Mouse (Mus musculus) frontal cortex, adult (tissue): ENCODE results near the gene Ets2.
"Not testable (repeated sequence)": the region's sequence is repeated elsewhere in the genome, so short reads cannot be mapped to it uniquely, and the experiment has no call there.

Experiments
- ATAC-seq: cut with Nextera tagmentation; 2 replicates; pipeline ENCODE4 v1.9.2; 2017; ENCODE audit warnings: mild to moderate bottlenecking, moderate library complexity, mixed read lengths; ENCODE audit not compliant: low TSS enrichment

The Ets2 gene

DNA sequence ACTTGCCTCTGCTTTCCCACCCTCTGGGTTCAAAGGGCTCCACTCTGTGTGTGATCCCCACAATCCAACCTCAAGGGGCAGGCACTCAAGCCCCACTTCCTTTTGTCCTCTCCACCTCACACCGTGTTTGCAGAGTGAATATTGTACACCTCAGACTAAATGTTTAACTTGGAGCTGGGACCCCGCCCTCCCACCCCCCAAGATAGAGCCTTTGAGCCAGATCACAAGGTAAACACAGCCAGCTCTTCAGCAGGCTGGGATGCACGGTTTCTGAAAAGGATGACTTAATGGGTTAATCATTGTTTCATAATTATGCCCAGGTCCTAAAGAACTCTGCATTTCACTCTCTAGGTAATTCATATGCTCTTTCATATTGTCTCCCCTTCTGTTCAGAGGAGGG, 2.2 kb upstream of the Ets2 start:
- no peak for ATAC-seq

DNA sequence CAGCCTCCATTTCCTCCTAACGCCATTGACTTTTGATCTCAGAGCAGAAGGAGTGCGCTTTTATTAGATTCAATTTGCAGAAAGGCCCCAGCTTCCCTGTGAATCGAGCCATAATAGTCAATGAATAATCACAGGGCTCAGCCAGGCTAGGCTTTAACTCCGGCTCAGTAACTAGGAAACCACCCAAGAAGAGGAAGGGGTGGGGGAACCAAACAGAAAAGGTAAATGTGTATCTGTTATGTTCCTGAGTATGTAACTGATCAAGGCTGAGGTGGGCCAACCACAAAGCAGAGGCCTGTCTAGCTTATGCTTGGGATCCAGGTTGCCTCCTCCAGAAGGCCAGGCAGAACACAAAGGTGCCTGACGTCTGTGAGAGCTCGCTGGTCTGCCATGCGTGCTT, 1.7 kb upstream of the Ets2 start:
- ATAC-seq = no peak

DNA sequence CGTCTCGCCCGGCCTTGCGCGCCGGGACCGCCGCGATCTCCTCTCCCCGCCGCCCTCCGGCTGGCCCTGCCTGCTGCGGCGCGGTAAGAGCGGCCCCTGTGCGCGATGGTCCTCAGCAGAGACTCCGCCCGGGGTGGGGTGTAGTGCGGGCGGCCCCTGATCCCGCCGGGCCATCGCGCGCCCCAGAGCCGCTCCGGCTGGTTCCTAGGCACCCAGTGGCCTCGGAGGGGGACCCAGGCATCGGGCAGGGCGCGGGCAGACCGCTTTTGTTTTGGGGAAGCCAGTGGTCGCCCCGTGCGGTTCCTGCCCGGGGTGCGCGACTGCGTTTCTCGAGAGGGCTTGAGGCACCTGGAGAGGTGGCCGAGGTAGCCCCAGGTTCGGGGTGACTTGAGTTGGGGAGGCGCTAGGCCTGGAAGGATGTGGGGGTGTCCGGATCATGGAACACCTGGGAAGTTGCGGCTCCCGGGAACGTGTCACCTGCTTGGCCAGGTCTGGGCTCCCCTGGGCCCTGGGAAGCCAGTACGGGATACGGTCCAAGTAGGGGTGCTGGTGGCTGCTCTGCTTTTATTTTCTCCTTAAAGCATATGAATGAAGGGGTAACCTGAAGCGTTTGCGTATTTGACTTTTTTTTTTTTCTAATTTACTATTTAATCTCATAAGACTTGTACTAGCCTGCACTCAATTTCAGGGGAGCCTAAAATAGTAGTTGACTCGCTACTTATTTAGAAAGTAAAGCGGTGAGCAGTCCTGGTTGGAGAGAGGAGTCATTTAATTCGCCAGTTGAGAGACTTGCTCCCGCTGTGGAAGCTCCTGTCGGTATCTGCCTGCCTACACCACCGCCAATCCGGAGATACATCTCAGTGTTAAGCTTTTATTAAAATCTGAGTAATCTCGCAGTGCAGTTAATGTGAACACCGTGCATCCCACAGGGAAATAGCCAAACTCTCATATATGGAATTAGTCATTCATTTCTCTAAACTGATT, 979 bp downstream of the Ets2 start:
- peak; percentile 39 for ATAC-seq

DNA sequence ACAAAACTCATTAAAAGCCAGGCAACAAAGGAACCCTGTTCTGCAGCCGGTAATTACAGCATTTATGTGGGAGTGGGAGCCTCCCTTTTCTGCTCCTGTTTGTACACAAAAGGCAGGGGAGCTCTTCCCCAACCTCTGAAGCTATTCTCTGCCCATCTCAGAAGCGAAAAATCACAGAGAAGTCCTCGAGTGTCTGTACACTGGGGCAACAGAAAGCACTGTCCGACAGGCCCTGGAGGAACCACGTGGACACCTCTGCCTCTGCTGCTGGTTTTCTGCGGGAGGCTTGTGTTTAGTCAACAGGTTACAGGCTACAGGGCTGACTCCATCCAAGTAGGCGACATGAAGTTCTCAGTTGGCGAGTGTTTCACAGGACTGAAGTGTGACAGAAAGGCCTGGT, 2.1 kb downstream of the Ets2 start:
- ATAC-seq = no peak

DNA sequence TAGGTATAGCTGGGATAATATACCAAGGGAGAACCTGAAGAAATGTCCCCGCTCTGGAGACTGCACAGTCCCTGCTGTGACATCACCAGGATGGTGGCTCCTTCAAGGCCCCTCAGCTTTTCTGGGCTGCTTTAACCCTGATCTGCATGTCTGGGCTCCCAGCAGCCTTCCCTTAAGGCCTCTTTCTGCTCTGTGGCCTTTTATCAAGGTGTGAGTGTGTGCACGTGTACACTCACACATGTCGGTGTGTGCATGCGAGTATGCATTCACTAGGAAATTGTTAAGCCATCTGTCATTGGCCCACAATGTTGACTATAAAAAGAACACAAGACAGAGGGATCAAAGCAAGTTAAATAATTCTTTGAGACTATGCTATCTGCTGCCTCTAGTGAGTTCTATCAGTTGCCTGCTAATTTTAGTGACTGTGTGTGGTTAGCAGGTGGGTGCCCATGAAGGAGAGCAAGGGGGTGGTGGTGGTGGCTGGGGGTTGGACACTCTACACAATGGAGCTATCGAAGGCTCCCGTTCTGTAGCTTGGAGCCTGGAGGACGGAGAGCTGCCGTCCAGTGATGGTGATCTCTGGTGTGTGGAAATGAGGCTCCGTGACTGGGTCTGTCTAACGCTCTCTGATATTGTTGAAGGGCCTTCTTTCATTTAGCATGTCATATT, 2.9 kb downstream of the Ets2 start:
- peak; percentile 10; the same call in 1 of the 2 replicates for ATAC-seq

DNA sequence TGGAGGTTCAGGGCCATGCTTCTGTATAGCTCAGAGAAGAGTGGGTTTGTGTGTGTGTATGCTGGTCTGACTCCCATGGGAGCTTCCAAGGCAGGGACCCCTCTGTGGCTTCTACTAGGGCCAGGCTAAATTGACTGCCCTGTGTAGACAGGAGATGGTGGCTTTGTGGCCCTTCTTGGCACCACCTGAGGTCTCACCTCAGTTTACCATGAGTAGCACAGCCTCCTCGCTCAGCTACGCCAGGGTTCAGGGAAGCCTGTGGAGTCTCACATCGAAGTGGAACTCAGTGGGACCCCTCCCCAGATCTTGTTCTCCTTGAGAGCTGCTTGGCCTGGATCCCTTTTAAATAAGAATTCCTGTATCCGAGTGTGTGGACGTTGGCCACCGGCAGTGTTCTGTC, 3.9 kb downstream of the Ets2 start:
- ATAC-seq = no peak

DNA sequence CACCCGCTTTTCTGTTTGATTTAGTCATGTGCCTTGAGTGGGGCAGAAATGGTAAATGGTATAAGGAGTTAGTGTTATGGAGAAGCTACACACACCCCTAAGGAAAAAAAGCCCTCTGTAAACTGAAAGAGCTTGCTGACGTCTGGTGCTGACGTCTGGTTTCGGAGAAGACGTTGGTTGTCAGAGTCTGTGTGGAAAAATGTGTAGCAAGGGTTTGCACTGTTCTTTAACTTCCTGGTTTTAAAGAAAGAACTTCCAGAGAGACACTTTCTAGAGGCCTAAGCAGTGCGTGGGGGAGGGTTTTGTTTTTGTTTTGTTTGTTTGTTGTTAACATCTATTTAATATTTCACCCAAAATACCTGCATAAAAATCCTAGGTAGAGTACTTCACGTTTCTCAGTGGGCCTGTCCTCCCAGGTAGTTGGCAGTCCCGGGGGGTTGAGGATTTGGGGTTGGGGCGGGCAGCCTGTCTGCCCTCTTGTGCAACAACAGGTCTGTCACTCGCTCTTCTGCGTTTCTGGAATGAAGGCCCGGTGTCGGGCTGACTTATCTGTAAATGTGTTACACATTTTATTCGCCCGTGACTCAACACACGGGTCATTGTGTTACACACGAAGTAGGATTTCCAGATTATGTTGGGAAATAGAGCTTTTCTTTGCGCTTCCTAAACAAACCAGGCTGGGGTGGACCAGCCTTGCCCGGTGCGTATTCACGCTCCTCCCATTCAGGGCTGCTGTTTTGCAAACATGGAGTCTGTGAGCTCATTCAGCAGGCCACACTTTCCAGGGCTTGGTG, 6.5 kb downstream of the Ets2 start:
- ATAC-seq = no peak

DNA sequence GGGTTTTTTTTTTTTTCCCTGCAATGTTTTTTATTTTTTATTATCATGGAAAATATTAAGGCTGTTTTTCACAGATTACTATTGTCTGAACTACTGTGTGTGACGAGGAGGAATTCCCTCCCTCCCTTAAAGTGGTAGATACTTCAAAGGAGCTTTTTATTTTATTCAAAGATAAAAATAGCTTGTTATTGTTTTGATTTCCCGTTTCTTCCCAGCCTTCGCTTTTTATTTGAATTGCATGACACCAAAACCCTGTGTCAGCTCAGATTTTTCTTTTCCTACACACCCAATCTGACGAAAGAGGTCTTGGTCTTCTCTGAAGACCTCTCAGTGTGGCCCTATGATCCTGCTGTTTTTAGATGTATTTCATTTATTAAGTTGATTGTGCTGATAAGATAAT, 7.3 kb downstream of the Ets2 start:
- no peak for ATAC-seq

DNA sequence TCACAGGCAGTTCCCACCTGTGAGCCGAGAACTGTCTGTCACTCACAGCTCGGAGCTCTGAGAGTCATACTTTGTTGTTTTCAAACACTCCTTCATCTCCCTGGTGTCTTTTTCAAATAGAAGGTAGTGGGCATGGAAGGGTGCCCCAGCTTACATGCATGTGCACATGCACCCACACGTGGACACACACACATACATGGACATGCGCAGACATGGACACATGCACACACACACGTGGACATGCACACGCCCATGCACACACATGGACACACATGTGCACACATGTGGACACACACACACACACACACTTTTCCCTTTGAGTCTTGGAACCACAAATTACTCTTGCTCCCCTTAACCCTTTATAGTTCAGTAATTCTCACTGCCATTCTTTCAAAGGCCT, 8.3 kb downstream of the Ets2 start:
- ATAC-seq = no peak

DNA sequence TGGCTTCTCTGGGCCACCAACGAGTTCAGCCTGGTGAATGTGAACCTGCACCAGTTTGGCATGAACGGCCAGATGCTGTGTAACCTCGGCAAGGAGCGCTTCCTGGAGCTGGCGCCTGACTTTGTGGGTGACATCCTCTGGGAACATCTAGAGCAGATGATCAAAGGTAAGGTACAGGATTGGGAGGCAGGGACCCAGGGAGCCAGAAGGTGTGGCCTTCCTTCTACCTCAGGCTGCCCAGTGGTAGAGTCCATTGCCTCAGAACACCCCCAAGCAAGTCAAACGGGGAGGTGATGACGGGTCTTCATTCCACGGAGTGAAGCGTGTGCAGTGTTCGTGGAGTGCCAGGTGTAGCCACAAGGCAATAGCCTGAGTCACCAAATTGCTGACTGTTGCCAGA, 10.2 kb downstream of the Ets2 start:
- ATAC-seq = no peak

DNA sequence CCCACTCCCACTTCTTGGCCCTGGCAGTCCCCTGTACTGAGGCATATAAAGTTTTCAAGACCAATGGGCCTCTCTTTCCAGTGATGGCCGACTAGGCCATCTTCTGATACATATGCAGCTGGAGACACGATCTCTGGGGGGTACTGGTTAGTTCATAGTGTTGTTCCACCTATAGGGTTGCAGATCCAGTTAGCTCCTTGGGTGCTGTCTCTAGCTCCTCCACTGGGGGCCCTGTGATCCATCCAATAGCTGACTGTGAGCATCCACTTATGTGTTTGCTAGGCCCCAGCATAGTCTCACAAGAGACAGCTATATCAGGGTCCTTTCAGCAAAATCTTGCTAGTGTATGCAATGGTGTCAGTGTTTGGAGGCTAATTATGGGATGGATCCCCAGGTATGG, 11.2 kb downstream of the Ets2 start:
- not testable (repeated sequence) for ATAC-seq

DNA sequence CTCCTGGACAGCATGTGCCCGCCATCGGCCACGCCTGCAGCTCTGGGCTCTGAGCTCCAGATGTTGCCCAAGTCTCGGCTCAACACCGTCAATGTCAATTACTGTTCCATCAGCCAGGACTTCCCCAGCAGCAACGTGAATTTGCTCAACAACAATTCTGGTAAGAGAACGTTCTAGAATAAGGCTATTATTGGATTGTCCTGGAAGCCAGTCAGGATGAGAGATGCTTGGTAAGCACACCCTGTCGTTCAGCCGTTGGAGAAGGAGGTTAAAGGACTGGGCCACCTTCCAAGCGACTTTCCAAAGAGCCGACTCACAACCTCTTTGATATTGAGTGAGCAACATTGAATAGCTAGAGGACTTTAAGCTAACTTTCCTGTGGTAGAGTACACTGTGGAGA, 13.2 kb downstream of the Ets2 start:
- ATAC-seq = no peak

DNA sequence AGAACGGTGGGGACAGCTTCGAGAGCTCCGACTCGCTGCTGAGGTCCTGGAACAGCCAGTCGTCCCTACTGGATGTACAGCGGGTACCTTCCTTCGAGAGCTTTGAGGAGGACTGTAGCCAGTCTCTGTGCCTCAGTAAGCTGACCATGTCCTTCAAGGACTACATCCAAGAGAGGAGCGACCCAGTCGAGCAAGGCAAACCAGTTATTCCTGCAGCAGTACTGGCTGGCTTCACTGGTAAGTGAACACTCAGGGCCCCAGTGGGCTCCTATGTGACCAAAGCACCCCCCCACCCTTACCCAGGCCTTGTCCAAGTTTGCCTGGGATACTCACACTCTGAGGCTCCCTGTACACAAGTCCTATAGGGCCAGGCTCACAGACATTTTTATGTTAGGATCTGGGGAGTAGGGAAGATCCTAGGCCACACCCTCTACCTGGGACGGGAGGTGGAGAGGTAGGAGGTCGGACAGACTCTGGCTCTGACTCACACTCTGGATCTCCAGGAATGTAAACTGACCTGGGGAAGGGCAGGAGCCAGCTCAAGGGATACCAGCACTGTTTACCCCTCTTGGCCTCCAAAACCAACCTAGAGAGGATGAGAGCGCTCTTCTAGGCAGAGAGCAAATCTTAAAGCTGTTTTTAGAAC, 14.3 kb downstream of the Ets2 start:
- ATAC-seq = no peak

DNA sequence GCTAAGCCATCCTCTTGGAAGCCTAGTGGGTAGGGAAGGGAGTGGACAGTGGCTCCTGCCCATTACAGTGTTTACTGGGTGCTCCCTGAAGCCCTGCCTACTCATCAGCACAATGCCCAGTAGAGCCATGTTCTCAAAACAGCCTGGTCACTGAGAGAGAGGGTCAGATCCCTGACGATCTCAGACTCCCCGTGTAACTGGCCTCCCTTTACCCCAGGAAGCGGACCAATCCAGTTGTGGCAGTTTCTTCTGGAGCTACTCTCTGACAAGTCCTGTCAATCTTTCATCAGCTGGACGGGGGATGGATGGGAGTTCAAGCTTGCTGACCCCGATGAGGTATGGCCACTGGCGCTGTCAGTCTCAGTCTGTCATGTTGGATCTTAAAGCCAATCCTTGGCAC, 15.8 kb downstream of the Ets2 start:
- no peak for ATAC-seq

DNA sequence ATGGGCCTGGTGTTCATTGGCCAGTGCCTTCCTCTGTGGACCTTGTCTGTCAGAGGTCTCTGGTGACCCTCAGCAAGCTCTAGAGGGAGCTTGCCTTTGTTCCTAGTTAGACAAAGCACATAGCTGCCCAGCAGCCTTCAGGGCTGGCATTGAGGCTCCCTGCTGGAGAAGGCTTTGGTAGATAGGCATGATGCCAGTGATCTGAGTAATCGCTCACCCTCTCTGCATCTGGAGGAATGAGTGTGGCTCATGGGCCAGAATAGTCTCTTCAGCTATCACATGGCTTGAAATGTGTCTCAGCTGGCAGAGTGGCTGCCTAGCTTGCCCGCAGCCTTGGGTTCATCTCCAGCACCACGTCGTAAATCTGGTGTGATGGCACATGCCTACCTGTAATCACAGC, 16.2 kb downstream of the Ets2 start:
- ATAC-seq = peak; percentile 77

DNA sequence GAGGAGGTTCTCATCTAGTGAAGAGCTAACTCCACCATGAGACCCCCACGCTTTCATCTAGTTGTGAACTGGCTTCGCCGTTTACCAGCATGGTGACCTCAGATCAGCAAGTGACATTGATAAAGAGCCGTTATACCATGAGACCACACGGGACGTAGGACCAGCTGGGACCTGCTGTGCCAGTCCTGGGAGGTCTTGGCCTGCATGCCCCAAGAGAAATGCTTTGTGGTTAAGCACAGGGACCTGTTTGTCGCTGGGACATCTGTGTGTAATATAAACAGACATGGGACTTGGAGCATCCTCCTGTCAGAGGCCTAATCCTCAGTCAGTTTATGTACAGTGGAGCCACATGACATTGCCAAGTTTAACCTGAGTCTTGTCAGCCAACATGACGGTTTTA, 18.7 kb downstream of the Ets2 start:
- no peak for ATAC-seq

DNA sequence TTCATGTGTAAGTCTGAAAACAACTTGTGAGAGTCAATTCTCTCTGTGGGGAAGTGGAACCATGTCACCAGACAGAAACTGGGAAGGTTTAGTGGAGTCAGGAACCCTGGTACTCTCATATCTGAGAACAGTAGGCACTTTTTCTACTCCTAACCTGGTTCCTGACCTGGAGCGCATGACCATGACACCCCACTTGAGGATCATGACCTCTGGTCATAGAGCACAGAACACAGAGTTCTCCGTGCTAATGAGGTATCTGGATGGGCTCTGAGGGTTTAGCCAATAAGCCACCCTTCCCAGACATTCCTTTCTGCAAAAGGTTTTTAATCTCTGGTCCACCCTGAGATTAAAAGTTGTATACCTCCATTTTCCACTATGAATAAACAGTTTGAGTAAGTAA, 22.4 kb downstream of the Ets2 start:
- ATAC-seq = no peak

DNA sequence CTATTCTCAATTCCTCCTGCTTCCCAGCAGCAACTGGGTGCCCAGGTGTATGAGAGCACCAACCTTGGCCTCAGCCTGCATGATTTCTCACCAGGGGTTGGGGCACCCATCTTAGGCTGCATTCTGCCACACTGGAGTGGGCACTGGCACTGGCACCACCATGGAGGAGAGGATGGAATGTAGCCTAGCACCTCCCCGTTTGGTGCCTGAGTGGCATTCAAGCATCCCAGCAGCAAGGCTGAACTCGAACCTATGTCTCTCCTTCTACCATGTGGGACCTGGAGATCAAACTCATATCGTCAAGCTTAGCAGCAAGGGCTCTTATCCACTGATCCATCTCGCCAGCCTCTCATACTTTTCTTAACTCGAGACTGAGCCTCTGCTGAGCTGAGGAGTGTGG, 22.9 kb downstream of the Ets2 start:
- ATAC-seq = no peak

DNA sequence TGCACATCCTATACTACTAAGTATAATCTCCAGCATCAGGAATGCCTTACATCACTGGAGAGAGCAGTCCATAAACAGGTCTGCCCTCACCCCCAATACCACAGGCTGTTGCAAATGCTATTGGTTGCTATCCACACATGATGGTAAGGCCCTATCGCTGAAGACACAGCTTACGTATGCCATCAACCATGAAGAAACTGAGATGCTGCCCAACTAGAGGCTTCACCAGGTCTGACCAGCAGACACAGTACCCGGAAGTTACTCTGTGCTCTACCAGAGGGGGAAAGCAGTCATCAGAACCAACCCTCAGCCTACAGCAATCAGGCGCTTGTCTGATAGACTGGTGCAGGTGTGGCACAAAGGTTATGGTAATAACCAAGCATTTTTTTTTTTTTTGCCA, 24.9 kb downstream of the Ets2 start:
- ATAC-seq = no peak

DNA sequence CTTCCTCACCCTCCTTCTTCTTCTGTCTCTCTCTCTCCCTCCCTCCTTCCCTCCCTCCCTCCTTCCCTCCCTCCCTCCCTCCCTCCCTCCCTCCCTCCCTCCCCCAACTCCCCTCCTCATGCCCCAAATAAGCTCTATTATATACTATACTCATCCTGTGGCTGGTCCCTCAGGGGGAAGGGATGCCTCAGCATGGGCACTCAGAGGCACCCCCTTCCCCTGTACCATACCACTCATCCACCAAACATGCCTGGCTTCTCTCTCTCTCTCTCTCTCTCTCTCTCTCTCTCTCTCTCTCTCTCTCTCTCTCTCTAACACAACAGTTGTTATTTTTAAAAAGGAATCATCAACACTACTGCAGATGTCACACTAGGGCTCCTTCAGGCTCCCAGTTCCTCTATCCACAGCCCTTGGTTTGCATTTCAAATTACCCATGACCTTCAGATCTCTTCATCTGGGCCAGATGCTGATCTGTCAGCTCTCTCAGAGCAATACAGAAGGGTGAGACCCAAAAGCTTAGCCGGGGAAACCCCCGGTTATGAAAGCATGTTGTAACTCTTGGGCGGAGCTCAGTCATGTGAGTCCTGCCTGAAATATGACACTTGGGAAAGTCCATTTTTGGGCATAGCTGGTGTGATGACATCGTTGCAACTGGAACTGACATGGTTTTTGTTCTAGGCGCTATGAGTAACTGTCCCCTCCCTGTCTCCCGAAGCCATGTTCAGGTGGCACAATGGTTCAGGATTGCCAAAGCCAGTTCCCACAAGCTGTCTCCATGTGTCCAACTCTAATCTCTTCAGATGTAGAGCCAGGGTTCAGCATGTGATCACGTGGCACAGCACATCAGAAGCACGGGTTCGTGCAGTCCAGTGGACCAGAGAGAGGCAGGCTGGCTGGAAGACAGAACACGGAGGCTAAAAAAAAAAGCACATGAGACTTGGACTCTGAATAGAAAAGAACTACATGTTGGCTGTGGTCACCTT, 26.9 kb downstream of the Ets2 start:
- ATAC-seq = no peak

DNA sequence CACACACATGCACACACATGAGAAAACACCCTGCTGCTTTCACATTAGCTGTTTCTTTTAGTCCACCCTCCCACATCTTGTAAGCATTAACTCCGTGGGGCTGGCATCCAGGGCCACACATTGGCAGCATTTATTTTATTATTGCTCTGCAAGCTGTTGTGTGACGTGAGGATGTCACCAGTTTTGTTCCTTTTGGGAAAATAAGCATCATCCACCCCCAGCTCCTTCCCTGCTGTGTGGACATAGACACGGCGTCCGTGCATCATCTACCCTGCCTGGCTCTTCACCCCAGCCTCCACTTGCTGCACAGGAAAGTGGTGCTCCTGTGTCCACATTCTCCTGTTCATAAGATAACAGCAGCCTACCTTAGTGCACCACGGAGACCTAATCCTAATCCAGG, 27.9 kb downstream of the Ets2 start:
- ATAC-seq = peak; percentile 34; the same call in 1 of the 2 replicates
